Mouse (Mus musculus) heart, postnatal 0 days (tissue): ENCODE data around the gene Sez6l2.

Experiments
- CTCF ChIP-seq: IDR thresholded peaks from 2 replicates; pipeline ENCODE4 v1.5.1; 2016; ENCODE audit warnings: antibody characterized with exemption, control low read depth, low read depth
- EP300 ChIP-seq: IDR thresholded peaks from 2 replicates; pipeline ENCODE4 v1.6.1; 2016; ENCODE audit warnings: antibody characterized with exemption, low read depth

- TF ChIP-seq CTCF (no peak), EP300 (no peak)
Observed at GRCm38 (mm10) chr7:126905590-126905989, 44.8 kb upstream of the Sez6l2 start.
